Mouse (Mus musculus) kidney, postnatal 36 days (tissue): Measurements from ENCODE around the gene Hspd1.
"Not testable (repeated sequence)": the region's sequence is repeated elsewhere in the genome, so short reads cannot be mapped to it uniquely, and the experiment has no call there.

Source experiments
- DNase-seq, 2 experiments: peaks; one replicate each; pipeline ENCODE4 v3.0.0; 2021 to 2022; ENCODE audit warnings: mixed read lengths in 2 of 2

Hspd1 gene

DNA sequence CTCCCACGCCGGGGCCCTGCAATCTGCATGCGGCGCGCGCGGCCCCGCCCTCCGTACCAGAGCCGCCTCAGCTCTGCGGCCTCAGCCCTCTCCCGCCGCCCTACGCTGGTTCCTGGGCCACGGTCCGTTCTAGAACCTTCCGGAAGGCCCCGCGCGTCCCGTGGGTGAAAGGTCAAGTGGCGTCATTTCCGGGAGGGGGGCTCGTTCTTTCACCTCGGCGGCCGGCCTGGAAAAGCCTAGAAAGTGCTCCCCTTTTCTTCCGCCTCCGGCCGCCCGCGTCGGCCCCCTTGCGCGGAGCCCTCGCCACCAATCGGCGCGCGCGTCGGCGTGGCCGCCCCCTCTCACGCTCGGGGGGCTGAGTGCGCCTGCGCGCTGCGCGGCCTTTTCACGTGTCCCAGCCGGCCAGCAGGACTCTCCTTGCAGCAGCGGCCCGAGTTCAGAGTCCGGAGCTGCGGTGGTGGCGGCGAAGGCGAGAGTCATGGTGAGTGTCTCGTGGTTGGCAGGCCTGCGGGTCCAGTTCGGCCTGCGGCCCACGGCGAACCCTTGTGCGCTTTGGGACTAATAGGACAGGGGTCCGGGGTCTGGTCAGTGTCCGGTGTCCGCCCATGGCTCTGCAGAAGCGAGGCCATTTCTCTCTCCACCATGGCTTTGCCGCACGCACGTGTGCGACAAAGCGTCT, at the start of gene Hspd1, which contains the start of gene Hspe1:
TSS of gene Hspd1 (minus strand) at position 312 of the 679 bp plus-strand sequence.
TSS of gene Hspe1 (plus strand) at position 201 of the 679 bp plus-strand sequence.
- DNase-seq, result peak; percentile 99

DNA sequence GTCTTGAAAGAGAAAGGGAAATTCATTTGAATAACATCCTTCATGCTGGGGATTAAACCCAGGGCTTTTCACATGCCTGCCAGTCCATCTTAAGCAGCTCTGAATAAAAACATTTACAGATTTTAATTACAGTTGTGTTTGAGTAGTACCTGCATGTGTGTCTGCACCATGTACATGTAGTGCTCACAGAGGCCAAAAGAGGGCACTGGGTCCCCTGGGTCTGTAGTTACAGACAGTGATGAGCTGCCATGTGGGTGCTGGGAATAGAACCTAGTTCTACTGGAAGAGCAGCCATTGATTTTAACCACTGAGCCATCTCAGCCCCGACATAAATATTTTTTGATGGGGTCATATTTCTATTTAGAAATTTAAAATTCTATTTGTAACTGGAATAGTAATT, 47.8 kb upstream of the Hspd1 start:
- no peak for DNase-seq

GRCm38 (mm10) chr1:55134301-55134700, 46.3 kb upstream of the Hspd1 start:
- DNase-seq, result no peak

- DNase-seq, result no peak
These were observed 45.1 kb upstream of the Hspd1 start for GRCm38 (mm10) chr1:55133173-55133572.

GRCm38 (mm10) chr1:55132308-55132707, 44.3 kb upstream of the Hspd1 start:
- no peak for DNase-seq

DNA sequence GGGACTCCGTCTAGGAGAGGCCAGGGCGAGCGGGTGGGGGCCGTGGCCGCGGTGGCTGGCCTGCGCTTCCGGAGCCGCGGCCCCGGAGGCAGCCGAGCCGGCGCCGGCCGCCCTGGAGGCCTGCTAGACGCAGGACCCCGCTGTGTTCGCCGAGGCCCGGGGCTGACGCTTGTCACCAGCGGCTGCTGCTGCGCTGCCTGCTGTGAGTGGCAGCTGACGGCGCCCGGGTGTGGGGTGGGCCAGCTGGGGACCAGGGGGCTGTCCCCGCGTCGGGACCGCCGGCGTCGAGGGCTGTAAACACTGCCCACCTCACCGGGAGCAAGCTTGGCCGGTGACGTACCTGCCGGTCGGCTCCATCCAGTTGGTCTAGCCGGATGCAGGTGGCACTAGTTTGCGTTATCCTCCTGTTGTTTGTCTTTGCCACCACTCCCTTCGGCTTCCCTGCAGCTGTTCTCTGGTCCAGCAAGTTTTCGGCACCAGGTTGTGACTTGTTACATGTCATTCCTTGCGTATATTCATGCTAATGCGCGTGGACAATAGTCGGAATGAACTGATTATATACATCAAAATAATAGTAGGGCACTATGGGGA, 43.5 kb upstream of the Hspd1 start:
- peak in 1 of 2 experiments; percentile 36 for DNase-seq

- DNase-seq, result peak; percentile 93 to 98
These were observed 42.9 kb upstream of the Hspd1 start, which contains the start of gene Mob4 for GRCm38 (mm10) chr1:55130943-55131401. TSS of gene Mob4 (plus strand) at chr1:55131231.

- no peak for DNase-seq
These were observed 42.3 kb upstream of the Hspd1 start for GRCm38 (mm10) chr1:55130190-55130916.

GRCm38 (mm10) chr1:55129716-55130115, 41.7 kb upstream of the Hspd1 start:
- no peak for DNase-seq

GRCm38 (mm10) chr1:55124136-55124535, 36.1 kb upstream of the Hspd1 start:
- DNase-seq, result not testable (repeated sequence)

DNA sequence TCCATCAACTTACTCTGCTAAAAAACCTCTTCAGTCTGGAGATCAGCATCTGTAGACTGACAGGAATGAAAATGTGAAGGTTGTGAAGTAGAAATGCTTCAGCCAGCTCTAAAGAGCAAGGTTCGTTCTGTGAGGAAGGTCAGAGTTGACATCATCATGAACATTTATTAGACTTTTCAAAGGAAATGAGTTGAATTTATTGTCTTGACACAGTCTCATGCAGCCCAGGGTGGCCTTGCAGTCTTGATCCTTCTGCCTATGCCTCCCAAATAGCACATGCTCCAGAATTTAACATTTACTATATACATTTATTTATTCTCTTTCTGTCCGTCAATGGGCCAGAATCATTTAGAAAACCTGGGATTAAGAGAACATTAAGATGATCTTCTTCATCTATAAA, 35.5 kb upstream of the Hspd1 start:
- no peak for DNase-seq

GRCm38 (mm10) chr1:55123046-55123445, 35.0 kb upstream of the Hspd1 start:
- no peak for DNase-seq

- no peak for DNase-seq
These were observed 21.2 kb upstream of the Hspd1 start for GRCm38 (mm10) chr1:55109066-55109766.

DNA sequence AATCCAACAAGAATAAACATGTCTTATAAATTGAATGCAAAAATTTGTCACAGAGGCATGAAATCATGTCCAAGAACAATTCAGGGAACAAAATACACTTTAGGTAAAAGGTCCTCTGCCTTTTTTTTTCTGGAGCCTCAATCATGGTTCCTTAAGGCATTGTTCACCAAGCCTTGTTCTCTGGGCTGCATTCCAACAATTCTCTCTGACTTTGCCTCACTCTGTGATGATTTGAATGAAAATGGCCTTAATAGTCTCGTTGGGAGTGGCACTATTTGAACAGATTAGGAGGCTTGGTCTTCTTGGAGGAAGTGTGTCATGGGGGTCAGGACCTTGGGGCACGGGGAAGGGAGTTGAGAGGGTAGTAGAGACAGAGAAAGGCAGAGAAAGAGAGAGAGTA, 20.4 kb upstream of the Hspd1 start:
- DNase-seq, result no peak

DNA sequence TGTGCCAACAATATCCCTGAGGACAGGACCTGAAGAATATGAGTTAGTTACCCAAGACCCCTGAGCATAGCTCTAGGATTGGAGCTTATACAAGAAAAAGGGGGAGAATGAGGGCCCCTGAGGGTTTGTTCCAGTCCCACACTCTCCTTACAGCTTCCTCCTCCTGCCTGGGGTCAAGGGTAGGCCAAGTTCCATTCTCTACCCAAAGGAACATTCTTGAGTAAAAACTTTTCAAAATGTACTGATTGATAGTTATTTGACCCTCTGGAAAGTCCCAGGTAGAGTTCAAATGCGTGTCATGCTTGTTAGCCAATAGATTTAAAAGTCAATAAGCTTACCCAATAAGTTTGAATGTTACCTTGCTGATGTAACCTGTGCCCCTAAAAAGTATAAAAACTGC, 19.6 kb upstream of the Hspd1 start:
- DNase-seq, result no peak

DNA sequence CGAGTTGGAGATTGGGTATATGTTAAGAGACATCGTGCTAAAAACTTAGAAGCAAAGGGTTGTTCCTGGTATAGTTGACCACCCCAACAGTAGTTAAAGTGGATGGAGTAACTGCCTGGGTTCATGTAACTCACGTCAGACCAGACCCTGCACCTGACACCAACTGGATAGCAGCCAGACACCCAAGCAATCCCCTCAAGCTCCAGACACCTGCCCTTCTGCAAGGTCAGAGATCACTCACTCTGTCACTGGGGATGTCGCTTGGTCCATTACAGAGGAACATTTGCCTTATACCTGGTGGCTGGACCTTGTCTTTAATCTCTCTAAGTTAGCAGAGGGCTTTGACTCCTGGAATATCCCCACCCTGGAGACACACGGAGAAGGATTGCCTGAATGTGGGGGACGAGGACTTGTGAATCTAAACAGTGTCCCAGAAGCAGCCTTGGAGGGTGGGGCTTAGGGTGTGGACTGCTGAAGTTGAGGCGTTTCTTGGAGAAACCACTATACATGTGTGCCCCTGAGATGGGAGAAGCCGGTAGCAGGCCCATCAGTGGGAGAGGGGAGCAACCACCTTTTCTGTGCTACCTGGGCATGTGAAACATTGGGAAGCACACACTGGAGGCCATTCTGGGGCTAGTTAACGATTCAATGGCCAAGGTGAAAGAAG, 19.0 kb upstream of the Hspd1 start:
- no peak for DNase-seq

DNA sequence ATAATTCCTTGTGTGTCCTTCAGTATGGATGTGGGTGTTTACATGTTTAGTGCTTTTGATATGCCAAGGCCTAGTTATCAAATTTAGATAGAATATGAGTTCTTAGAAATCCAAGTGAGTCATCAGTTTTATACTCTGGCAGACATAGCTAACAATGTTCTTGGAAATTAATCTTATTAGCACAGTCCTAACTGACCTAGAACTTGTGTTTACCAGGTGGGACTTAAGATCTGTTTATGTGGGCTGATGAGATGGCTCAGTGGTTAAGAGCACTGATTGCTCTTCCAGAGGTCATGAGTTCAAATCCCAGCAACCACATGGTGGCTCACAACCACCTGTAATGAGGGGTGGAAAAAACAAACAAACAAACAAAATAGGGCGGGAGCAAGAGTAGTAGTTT, 4.4 kb upstream of the Hspd1 start:
- no peak for DNase-seq

GRCm38 (mm10) chr1:55092056-55092455, 4.0 kb upstream of the Hspd1 start:
- DNase-seq, result no peak

- DNase-seq, result peak in 1 of 2 experiments; percentile 14
These were observed 1.5 kb upstream of the Hspd1 start for GRCm38 (mm10) chr1:55089498-55090064.

DNA sequence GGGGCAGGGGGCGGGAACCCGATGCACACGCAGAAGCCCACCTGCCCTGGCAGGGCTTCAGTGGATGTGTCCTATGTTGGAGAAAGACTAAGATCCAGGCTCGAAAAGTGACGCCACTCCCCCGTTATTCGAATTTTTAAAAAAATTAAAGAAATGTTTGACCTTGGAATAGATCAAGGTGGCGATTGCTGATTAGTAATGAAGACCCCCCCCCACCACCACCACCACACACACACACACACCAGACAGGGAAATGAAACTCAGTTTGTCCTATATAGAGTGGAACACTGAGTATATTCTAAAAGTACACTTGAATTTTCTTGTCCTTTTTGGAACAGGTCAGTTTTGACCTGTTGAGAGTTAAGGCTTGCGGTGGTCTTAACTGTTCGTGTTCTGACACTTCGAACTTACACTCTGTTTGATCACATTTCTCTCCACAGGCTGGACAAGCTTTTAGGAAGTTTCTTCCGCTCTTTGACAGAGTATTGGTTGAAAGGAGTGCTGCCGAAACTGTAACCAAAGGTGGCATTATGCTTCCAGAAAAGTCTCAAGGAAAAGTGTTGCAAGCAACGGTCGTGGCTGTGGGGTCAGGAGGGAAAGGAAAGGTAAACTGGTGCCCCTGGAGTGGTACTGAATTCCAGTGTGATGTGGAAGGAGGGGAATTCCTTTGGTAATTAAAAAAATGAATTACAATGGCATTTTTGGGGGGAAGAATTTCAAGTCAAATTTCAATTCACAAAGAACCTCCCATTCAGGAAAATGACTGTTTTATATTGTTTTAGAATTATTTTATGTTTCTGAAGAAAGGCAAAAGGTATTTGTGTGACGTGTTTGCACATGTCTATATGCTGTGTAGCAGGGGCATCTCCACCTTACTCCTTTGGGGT, 811 bp upstream of the Hspd1 start:
- DNase-seq, result no peak

DNA sequence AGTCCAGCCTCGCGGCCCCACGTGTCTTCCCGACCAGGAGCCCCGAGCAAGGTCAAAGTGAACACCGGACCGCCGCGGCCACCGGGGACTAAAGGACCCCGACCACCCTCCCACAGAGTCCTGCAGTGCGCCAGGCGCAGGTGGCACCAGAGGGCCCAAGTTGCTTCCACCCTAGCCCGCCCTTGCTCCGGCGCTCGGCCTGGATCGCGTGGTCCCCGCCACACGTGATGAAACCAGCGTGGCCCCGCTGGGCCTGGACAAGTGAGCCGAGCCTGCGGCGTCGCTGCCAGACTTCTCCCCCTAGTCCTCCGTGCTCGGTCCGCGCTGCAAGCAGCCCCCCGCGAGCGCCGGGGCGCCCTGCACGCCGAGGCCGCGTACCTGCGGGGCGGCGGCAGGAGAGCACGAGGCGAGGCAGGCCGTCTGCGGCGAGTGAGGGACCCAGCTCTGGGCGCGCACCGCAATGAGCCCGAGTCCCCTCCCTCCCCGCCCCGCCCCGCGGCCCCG, 590 bp downstream of the Hspd1 start:
- DNase-seq, result no peak
